Mouse (Mus musculus): ENCODE data around the gene Gcg. TPM values are rescaled to one million over a fixed set of nuclear protein-coding genes. Genes with fewer than 3 reads are reported as not detected.

Gcg gene
- polyA plus RNA-seq, 1 experiment from 2014 or later: not detected

DNA sequence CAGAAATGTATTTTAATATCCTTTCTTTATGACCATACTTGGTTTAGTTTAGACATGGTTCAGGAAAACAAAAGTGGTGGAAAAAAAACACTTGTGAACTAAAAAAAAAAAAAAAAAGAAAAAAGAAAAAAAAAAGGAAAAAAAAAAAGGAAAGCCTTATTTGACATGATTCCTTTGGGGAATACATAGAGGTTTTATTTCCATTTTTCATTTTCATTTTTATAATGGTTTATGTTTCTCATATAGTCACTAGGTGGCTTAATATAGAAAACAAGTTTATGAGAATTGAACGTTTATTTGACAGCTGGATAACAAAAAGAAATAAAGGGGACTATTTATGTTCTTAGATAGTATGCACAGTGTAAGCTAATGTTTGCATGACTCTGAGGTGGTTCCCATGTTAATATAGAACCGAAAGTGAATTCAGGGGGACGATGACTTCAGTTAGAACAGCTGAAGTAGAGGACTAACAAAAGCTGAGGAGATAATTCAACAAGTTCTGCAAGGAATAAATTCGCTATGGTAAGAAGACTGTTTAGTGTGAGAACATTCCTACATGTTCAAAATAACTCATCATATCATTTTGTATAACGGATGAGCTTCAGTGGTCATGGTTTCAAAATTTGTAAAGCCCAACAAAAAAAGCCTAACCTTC is 33.6 kb downstream of the Gcg start:
- 83% methylated on average over 5 of the region's 5 CpGs for WGBS
- Histone ChIP-seq H3K4me1 (ENCODE audit: control insufficient read depth, insufficient read depth, low read length) (no peaks in the 10 kb centered on the region), H3K9me3 (ENCODE audit: control insufficient read depth, low read length) (no peaks in the 10 kb centered on the region), H3K4me2 (no peak overlapping the region), H3K36me3 (ENCODE audit: control insufficient read depth, insufficient read depth, low read length) (no peaks in the 10 kb centered on the region), H3K27me3 (ENCODE audit: control insufficient read depth, insufficient read depth, low read length) (no peaks in the 10 kb centered on the region), H3K4me3 (ENCODE audit: low read depth, low read length) (no peak overlapping the region), H3K27ac (ENCODE audit: low read depth, low read length) (no peak overlapping the region), H3K9ac (ENCODE audit: low read length) (no peak overlapping the region)
- DNase-seq (ENCODE audit: low spot score, missing footprints) (no peak), ATAC-seq (ENCODE audit: low FRiP score) (no peak)

- no peak overlapping the region for H3K27ac ChIP-seq (ENCODE audit: low read depth, low read length)
- no peaks in the 10 kb centered on the region for H3K36me3 ChIP-seq (ENCODE audit: control insufficient read depth, insufficient read depth, low read length)
- 0 out of 2 replicates have a peak, but pooled peaks have one; percentile 24 for ATAC-seq (ENCODE audit: low FRiP score)
- 63% methylated on average over 13 of the region's 13 CpGs for WGBS
- H3K4me2 ChIP-seq: no peak overlapping the region
- DNase-seq (ENCODE audit: low spot score, missing footprints): no peak
- no peak overlapping the region for H3K4me3 ChIP-seq (ENCODE audit: low read depth, low read length)
- no peaks in the 10 kb centered on the region for H3K4me1 ChIP-seq (ENCODE audit: control insufficient read depth, insufficient read depth, low read length)
- H3K27me3 ChIP-seq (ENCODE audit: control insufficient read depth, insufficient read depth, low read length): no peaks in the 10 kb centered on the region
- H3K9me3 ChIP-seq (ENCODE audit: control insufficient read depth, low read length): no peaks in the 10 kb centered on the region
- no peak overlapping the region for H3K9ac ChIP-seq (ENCODE audit: low read length)
These were observed 42.5 kb downstream of the Gcg start for GRCm38 (mm10) chr2:62440802-62441544.

DNA sequence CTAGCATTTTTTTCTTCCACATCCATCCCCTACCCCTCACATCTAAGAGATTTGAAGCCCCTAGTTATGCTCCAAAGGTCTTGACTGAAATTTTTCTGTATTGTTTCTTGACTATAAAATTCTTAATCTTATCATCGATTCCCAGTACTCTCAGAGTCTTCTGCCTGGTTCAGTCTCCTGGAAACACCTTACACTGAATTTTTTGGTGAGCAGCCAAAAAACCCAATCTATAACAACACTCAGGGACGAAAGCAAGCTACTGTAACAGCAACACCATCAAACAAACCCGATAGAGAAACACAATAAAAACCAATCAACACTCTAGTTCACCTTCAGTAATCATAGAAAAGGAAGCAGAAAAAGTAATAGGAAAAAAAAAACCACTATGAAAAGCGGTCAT is 43.4 kb downstream of the Gcg start:
- H3K27ac ChIP-seq (ENCODE audit: low read depth, low read length): no peak overlapping the region
- H3K9me3 ChIP-seq (ENCODE audit: control insufficient read depth, low read length): no peaks in the 10 kb centered on the region
- WGBS: 89% methylated on average over 4 of the region's 4 CpGs
- DNase-seq (ENCODE audit: low spot score, missing footprints) (no peak), ATAC-seq (ENCODE audit: low FRiP score) (no peak)
- H3K4me2 ChIP-seq: no peak overlapping the region
- no peak overlapping the region for H3K4me3 ChIP-seq (ENCODE audit: low read depth, low read length)
- H3K9ac ChIP-seq (ENCODE audit: low read length): no peak overlapping the region
- H3K27me3 ChIP-seq (ENCODE audit: control insufficient read depth, insufficient read depth, low read length): no peaks in the 10 kb centered on the region
- no peaks in the 10 kb centered on the region for H3K36me3 ChIP-seq (ENCODE audit: control insufficient read depth, insufficient read depth, low read length)
- no peaks in the 10 kb centered on the region for H3K4me1 ChIP-seq (ENCODE audit: control insufficient read depth, insufficient read depth, low read length)

DNA sequence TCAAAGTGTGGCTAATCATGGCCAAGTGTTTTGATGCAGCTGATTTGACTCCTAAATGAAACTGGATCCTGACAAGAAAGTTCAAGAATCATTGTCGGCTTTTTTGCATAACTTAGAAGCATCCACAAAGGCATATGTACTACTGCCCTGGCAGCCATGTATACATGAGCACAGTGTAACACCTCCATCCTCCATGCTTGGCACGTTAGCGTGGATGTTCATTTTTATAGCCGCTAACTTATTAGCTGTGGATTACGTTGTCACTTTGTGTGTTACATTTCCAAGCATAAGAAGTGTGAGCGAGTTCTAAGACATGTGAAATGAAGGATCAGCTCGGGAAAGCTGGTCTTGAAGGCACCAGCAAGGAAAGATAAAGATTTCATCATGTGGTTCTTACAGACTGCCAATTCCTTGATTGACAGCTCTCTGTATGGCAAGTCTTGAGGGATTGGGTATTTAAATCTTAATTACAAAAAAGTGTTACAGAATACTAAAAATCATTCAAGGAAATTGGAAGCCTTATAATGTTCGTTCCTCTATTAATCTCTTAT is 52.1 kb downstream of the Gcg start:
- Histone ChIP-seq H3K4me3 (ENCODE audit: low read depth, low read length) (no peak overlapping the region), H3K4me2 (no peak overlapping the region), H3K4me1 (ENCODE audit: control insufficient read depth, insufficient read depth, low read length) (no peaks in the 10 kb centered on the region), H3K36me3 (ENCODE audit: control insufficient read depth, insufficient read depth, low read length) (no peaks in the 10 kb centered on the region), H3K27ac (ENCODE audit: low read depth, low read length) (no peak overlapping the region), H3K27me3 (ENCODE audit: control insufficient read depth, insufficient read depth, low read length) (no peaks in the 10 kb centered on the region), H3K9ac (ENCODE audit: low read length) (no peak overlapping the region), H3K9me3 (ENCODE audit: control insufficient read depth, low read length) (no peaks in the 10 kb centered on the region)
- 86% methylated on average over 8 of the region's 8 CpGs for WGBS
- ATAC-seq (ENCODE audit: low FRiP score) (no peak), DNase-seq (ENCODE audit: low spot score, missing footprints) (no peak)

- Histone ChIP-seq H3K27me3 (ENCODE audit: control insufficient read depth, insufficient read depth, low read length) (no peaks in the 10 kb centered on the region), H3K36me3 (ENCODE audit: control insufficient read depth, insufficient read depth, low read length) (no peaks in the 10 kb centered on the region), H3K27ac (ENCODE audit: low read depth, low read length) (no peak overlapping the region), H3K4me1 (ENCODE audit: control insufficient read depth, insufficient read depth, low read length) (no peaks in the 10 kb centered on the region), H3K9me3 (ENCODE audit: control insufficient read depth, low read length) (no peaks in the 10 kb centered on the region), H3K4me2 (no peak overlapping the region), H3K9ac (ENCODE audit: low read length) (no peak overlapping the region), H3K4me3 (ENCODE audit: low read depth, low read length) (no peak overlapping the region)
- DNase-seq (ENCODE audit: low spot score, missing footprints) (no peak), ATAC-seq (ENCODE audit: low FRiP score) (no peak)
- 86% methylated on average over 3 of the region's 3 CpGs for WGBS
These were observed 57.5 kb downstream of the Gcg start for GRCm38 (mm10) chr2:62425941-62426340.

Other genes with a start within 250 kb of the Gcg start
- gene Dpp4, start 71.4 kb downstream of the Gcg start, polyA plus RNA-seq (2014; fragmentation: Nextera tagmentation; extraction: Ambion mirVana): 0.80 and 1.2 TPM in 2 replicates
- 1.6 and 2.8 TPM in 2 replicates for gene Fap, start 90.4 kb upstream of the Gcg start, polyA plus RNA-seq (2014; fragmentation: Nextera tagmentation; extraction: Ambion mirVana)
- gene Ifih1, start 162.6 kb upstream of the Gcg start, polyA plus RNA-seq (2014; fragmentation: Nextera tagmentation; extraction: Ambion mirVana): 0.93 and 1.3 TPM in 2 replicates
- gene Gca, start 180.6 kb upstream of the Gcg start, polyA plus RNA-seq (2014; fragmentation: Nextera tagmentation; extraction: Ambion mirVana): 1.8 and 2.2 TPM in 2 replicates

Data from midbrain, embryonic 11.5 days (tissue).